Mouse (Mus musculus) neural tube, embryonic 13.5 days (tissue): ENCODE data around the gene Oaz2. TPM values are rescaled to one million over a fixed set of nuclear protein-coding genes. Genes with fewer than 3 reads are reported as not detected.
"Not testable (repeated sequence)": the region's sequence is repeated elsewhere in the genome, so short reads cannot be mapped to it uniquely, and the experiment has no call there.

Source experiments
- ATAC-seq: fragments of 200-750 bp; cut with Nextera tagmentation; 2 replicates; pipeline ENCODE4 v1.8.0; 2017; ENCODE audit warnings: low read depth, mild to moderate bottlenecking, moderate TSS enrichment, moderate library complexity
- H3K27ac ChIP-seq: fragments of 300-500 bp; sonication (generic); replicated peaks from 2 replicates; pipeline ENCODE4 v1.5.1; 2015; ENCODE audit warnings: moderate library complexity, mild to moderate bottlenecking, inconsistent platforms
- H3K27me3 ChIP-seq: fragments of 300-500 bp; sonication (generic); 2 replicates; pipeline ENCODE4 v1.6.1; 2015; ENCODE audit warnings: mild to moderate bottlenecking, inconsistent platforms
- H3K36me3 ChIP-seq: fragments of 300-500 bp; sonication (generic); 2 replicates; pipeline ENCODE4 v1.6.1; 2015; ENCODE audit warnings: mild to moderate bottlenecking, inconsistent platforms
- H3K4me1 ChIP-seq: fragments of 300-500 bp; sonication (generic); replicated peaks from 2 replicates; pipeline ENCODE4 v1.6.1; 2015; ENCODE audit warnings: inconsistent platforms
- H3K4me2 ChIP-seq: fragments of 300-500 bp; sonication (generic); 2 replicates; pipeline ENCODE4 v1.6.1; 2015; ENCODE audit warnings: inconsistent platforms, mild to moderate bottlenecking, moderate library complexity
- H3K4me3 ChIP-seq: fragments of 300-500 bp; sonication (generic); 2 replicates; pipeline ENCODE4 v1.5.1; 2015; ENCODE audit warnings: mild to moderate bottlenecking, inconsistent platforms
- H3K9ac ChIP-seq: fragments of 300-500 bp; sonication (generic); 2 replicates; pipeline ENCODE4 v1.6.1; 2015; ENCODE audit warnings: moderate library complexity, mild to moderate bottlenecking, inconsistent platforms
- H3K9me3 ChIP-seq: fragments of 300-500 bp; sonication (generic); 2 replicates; pipeline ENCODE4 v1.6.1; 2016; ENCODE audit warnings: inconsistent platforms
- WGBS: fragments of 180-500 bp; shearing (Covaris S2); methylation state at CpG from one replicate; pipeline ENCODE4 v1.1.7; 2015; 5-methylcytosine and 5-hydroxymethylcytosine counted together
- polyA plus RNA-seq: library from polyadenylated mRNA; unstranded; fragments of >200 nt; fragmentation: Nextera tagmentation; extraction: Ambion mirVana; gene quantifications from 2 replicates; pipeline ENCODE4 v1.2.1, GENCODE M21; 2015

Oaz2 gene
- polyA plus RNA-seq, 1 experiment from 2014 or later = 381 TPM

GRCm38 (mm10) chr9:65679181-65679761 lies 11.5 kb downstream of the Oaz2 start:
- WGBS = 18% methylated on average over 5 of the region's 5 CpGs
- Histone ChIP-seq H3K4me2 (peak overlapping the region; percentile 96), H3K4me3 (peak overlapping the region; percentile 61), H3K27ac (peak overlapping the region; percentile 72), H3K9ac (peak overlapping the region; percentile 58), H3K4me1 (peaks cover 78% of the 10 kb centered on the region), H3K27me3 (no peaks in the 10 kb centered on the region), H3K9me3 (no peaks in the 10 kb centered on the region), H3K36me3 (no peaks in the 10 kb centered on the region)
- ATAC-seq = no peak

- Histone ChIP-seq H3K36me3 (peaks cover 8% of the 10 kb centered on the region), H3K27me3 (no peaks in the 10 kb centered on the region), H3K9me3 (no peaks in the 10 kb centered on the region), H3K4me1 (peaks cover 77% of the 10 kb centered on the region), H3K27ac (no peak overlapping the region; the same call in 1 of the 2 replicates), H3K9ac (no peak overlapping the region), H3K4me2 (no peak overlapping the region), H3K4me3 (no peak overlapping the region)
- WGBS = 84% methylated on average over 4 of the region's 4 CpGs
- no peak for ATAC-seq
Measured at GRCm38 (mm10) chr9:65680938-65681633, 13.3 kb downstream of the Oaz2 start.

GRCm38 (mm10) chr9:65681634-65681940 lies 13.8 kb downstream of the Oaz2 start:
- no peak for ATAC-seq
- H3K4me3 ChIP-seq = no peak overlapping the region
- peaks cover 13% of the 10 kb centered on the region for H3K36me3 ChIP-seq
- no peak overlapping the region for H3K9ac ChIP-seq
- WGBS = 95% methylated on average over 2 of the region's 2 CpGs
- H3K4me1 ChIP-seq = peaks cover 77% of the 10 kb centered on the region
- no peak overlapping the region; the same call in 1 of the 2 replicates for H3K27ac ChIP-seq
- H3K4me2 ChIP-seq = no peak overlapping the region
- no peaks in the 10 kb centered on the region for H3K9me3 ChIP-seq
- no peaks in the 10 kb centered on the region for H3K27me3 ChIP-seq

GRCm38 (mm10) chr9:65682183-65682582 lies 14.4 kb downstream of the Oaz2 start:
- Histone ChIP-seq H3K4me1 (peaks cover 75% of the 10 kb centered on the region), H3K27ac (no peak overlapping the region), H3K9me3 (no peaks in the 10 kb centered on the region), H3K4me2 (no peak overlapping the region), H3K27me3 (no peaks in the 10 kb centered on the region), H3K9ac (no peak overlapping the region), H3K36me3 (peaks cover 19% of the 10 kb centered on the region), H3K4me3 (no peak overlapping the region)
- WGBS = 87% methylated on average over 3 of the region's 3 CpGs
- no peak for ATAC-seq

GRCm38 (mm10) chr9:65682994-65683393 lies 15.2 kb downstream of the Oaz2 start:
- no peak overlapping the region for H3K4me3 ChIP-seq
- H3K4me2 ChIP-seq = no peak overlapping the region
- ATAC-seq = no peak
- H3K36me3 ChIP-seq = peaks cover 27% of the 10 kb centered on the region
- no peak overlapping the region for H3K9ac ChIP-seq
- H3K27ac ChIP-seq = no peak overlapping the region
- 79% methylated on average over 1 of the region's 1 CpGs for WGBS
- no peaks in the 10 kb centered on the region for H3K27me3 ChIP-seq
- peaks cover 67% of the 10 kb centered on the region for H3K4me1 ChIP-seq
- H3K9me3 ChIP-seq = no peaks in the 10 kb centered on the region

- 89% methylated on average over 2 of the region's 2 CpGs for WGBS
- Histone ChIP-seq H3K36me3 (peaks cover 37% of the 10 kb centered on the region), H3K9ac (no peak overlapping the region), H3K9me3 (no peaks in the 10 kb centered on the region), H3K27ac (no peak overlapping the region), H3K27me3 (no peaks in the 10 kb centered on the region), H3K4me3 (no peak overlapping the region), H3K4me1 (peaks cover 50% of the 10 kb centered on the region), H3K4me2 (no peak overlapping the region)
- no peak for ATAC-seq
Measured at GRCm38 (mm10) chr9:65684704-65685103, 16.9 kb downstream of the Oaz2 start.

- ATAC-seq, H3K9me3 ChIP-seq, H3K27me3 ChIP-seq, H3K4me3 ChIP-seq, H3K4me2 ChIP-seq, H3K27ac ChIP-seq, H3K9ac ChIP-seq: not testable (repeated sequence)
- H3K4me1 ChIP-seq = peaks cover 28% of the 10 kb centered on the region
- WGBS = 79% methylated on average over 2 of the region's 2 CpGs
- peaks cover 75% of the 10 kb centered on the region for H3K36me3 ChIP-seq
Measured at GRCm38 (mm10) chr9:65689869-65690268, 22.1 kb downstream of the Oaz2 start.

- H3K9ac ChIP-seq = peak overlapping the region; percentile 52; the same call in 1 of the 2 replicates
- H3K4me2 ChIP-seq = no peak overlapping the region
- H3K4me3 ChIP-seq = no peak overlapping the region
- H3K27me3 ChIP-seq = no peaks in the 10 kb centered on the region
- peaks cover 78% of the 10 kb centered on the region for H3K36me3 ChIP-seq
- peaks cover 46% of the 10 kb centered on the region for H3K4me1 ChIP-seq
- no peaks in the 10 kb centered on the region for H3K9me3 ChIP-seq
- WGBS = 12% methylated on average over 3 of the region's 3 CpGs
- no peak for ATAC-seq
- H3K27ac ChIP-seq = peak overlapping the region; percentile 68
Measured at GRCm38 (mm10) chr9:65692466-65692865, 24.7 kb downstream of the Oaz2 start.

- H3K4me1 ChIP-seq = peaks cover 46% of the 10 kb centered on the region
- no peak overlapping the region for H3K4me3 ChIP-seq
- peak overlapping the region; percentile 68 for H3K27ac ChIP-seq
- no peaks in the 10 kb centered on the region for H3K27me3 ChIP-seq
- H3K4me2 ChIP-seq = no peak overlapping the region
- 31% methylated on average over 5 of the region's 5 CpGs for WGBS
- 0 out of 2 replicates have a peak, but pooled peaks have one; percentile 10 for ATAC-seq
- peaks cover 78% of the 10 kb centered on the region for H3K36me3 ChIP-seq
- H3K9me3 ChIP-seq = no peaks in the 10 kb centered on the region
- peak overlapping the region; percentile 52; the same call in 1 of the 2 replicates for H3K9ac ChIP-seq
Measured at GRCm38 (mm10) chr9:65692959-65693603, 25.3 kb downstream of the Oaz2 start.

- ATAC-seq = no peak
- Histone ChIP-seq H3K27ac (peak overlapping the region; percentile 25; the same call in 1 of the 2 replicates), H3K27me3 (no peaks in the 10 kb centered on the region), H3K9me3 (no peaks in the 10 kb centered on the region), H3K4me3 (no peak overlapping the region), H3K9ac (no peak overlapping the region), H3K36me3 (peaks cover 86% of the 10 kb centered on the region), H3K4me2 (no peak overlapping the region), H3K4me1 (peaks cover 46% of the 10 kb centered on the region)
- WGBS = 78% methylated on average over 3 of the region's 3 CpGs
Measured at GRCm38 (mm10) chr9:65695646-65696045, 27.8 kb downstream of the Oaz2 start.

GRCm38 (mm10) chr9:65696337-65696736 lies 28.5 kb downstream of the Oaz2 start:
- Histone ChIP-seq H3K27me3 (no peaks in the 10 kb centered on the region), H3K4me2 (no peak overlapping the region), H3K9ac (no peak overlapping the region), H3K4me3 (no peak overlapping the region), H3K4me1 (peaks cover 46% of the 10 kb centered on the region), H3K9me3 (no peaks in the 10 kb centered on the region), H3K36me3 (peaks cover 89% of the 10 kb centered on the region), H3K27ac (peak overlapping the region; percentile 25)
- no peak for ATAC-seq

- Histone ChIP-seq H3K36me3 (peaks cover 94% of the 10 kb centered on the region), H3K9me3 (no peaks in the 10 kb centered on the region), H3K9ac (no peak overlapping the region), H3K27me3 (no peaks in the 10 kb centered on the region), H3K27ac (no peak overlapping the region; the same call in 1 of the 2 replicates), H3K4me2 (no peak overlapping the region), H3K4me3 (no peak overlapping the region), H3K4me1 (peaks cover 37% of the 10 kb centered on the region)
- 81% methylated on average over 7 of the region's 7 CpGs for WGBS
- ATAC-seq = no peak
Measured at GRCm38 (mm10) chr9:65697356-65697755, 29.6 kb downstream of the Oaz2 start.
